20 mouse cellular contexts compared by ENCODE assay signal in the genomic region with DNA sequence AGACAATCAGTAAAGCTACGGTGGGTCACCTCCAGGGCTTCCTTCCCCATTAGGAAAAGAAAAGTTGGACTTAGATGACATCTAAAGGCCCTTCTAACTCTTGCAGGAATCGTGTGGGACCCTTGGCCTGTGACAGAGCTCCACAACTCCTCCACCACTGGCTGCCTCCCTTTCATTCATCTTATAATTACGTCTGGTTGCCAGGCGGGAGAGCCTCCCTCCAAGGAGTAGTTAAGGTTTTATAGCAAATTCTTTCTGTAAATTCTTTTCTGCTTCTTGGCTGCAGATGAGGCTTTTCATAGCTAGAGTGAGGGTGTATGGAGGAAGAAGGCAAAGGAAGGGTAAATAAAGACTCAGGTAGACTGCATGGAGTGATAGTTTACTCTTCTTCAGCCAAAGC.
A peak's percentile ranks its signal among the peaks of the same experiment; 100 is the strongest.
DNase-seq lines count a peak whose midpoint lies in the region; ATAC-seq and TF ChIP-seq lines count a peak whose summit lies in the region.
"Had no signal": no experiment of that assay in that cellular context is flagged by ENCODE, and none has a peak within 500 bp of the region (broad histone marks: within the 10 kb centered on the region; RNA-seq: fewer than 3 reads in every experiment).

No protein-coding gene starts in this region.

- H3K4me3 ChIP-seq in heart, embryonic 13.5 days: no peak overlapping the region
- H3K4me3 ChIP-seq in liver, postnatal 0 days (ENCODE audit: low read depth, low read length): no peak overlapping the region
- H3K4me3 ChIP-seq in limb, embryonic 10.5 days: no peak overlapping the region
- no peak overlapping the region for H3K4me3 ChIP-seq in myocyte
- H3K4me3 ChIP-seq: embryonic facial prominence, embryonic 13.5 days; forebrain, embryonic 10.5 days; layer of hippocampus, adult 2 months; midbrain, embryonic 13.5 days had no signal

- WGBS in heart, embryonic 13.5 days: 51% methylated on average over 4 of the region's 4 CpGs
- WGBS in liver, postnatal 0 days (ENCODE audit: insufficient replicate concordance): 60% methylated on average over 4 of the region's 4 CpGs
- 49% methylated on average over 4 of the region's 4 CpGs for WGBS in limb, embryonic 10.5 days

- no peak for ATAC-seq in heart, embryonic 13.5 days (ENCODE audit: extremely low read depth, insufficient number of reproducible peaks, low FRiP score, low TSS enrichment)
- ATAC-seq in liver, postnatal 0 days: no peak
- ATAC-seq: activated CD4-positive, CD25-positive, alpha-beta regulatory T cell, adult 4 months; midbrain, embryonic 13.5 days had no signal

- TF ChIP-seq POLR2A in myocyte (IDR thresholded peaks at IDR 0.05; ENCODE audit: insufficient read length, low read depth): no peak

- no peak overlapping the region for H3K4me2 ChIP-seq in heart, embryonic 13.5 days
- H3K4me2 ChIP-seq in liver, postnatal 0 days (ENCODE audit: low read depth, low read length): no peak overlapping the region
- peak overlapping the region; percentile 85 for H3K4me2 ChIP-seq in myocyte (ENCODE audit: low read depth)
- H3K4me2 ChIP-seq: embryonic facial prominence, embryonic 13.5 days; midbrain, embryonic 13.5 days had no signal

- H3K9ac ChIP-seq in heart, embryonic 13.5 days: no peak overlapping the region
- no peak overlapping the region for H3K9ac ChIP-seq in liver, postnatal 0 days (replicated peaks)
- H3K9ac ChIP-seq: embryonic facial prominence, embryonic 13.5 days; midbrain, embryonic 13.5 days had no signal

- no peak for DNase-seq in heart, postnatal 4 days
- DNase-seq in liver, postnatal 0 days: no peak
- DNase-seq in liver: no peak
- no peak for DNase-seq in limb, embryonic 10.5 days (ENCODE audit: low spot score)
- DNase-seq in layer of hippocampus, adult 11-12 months (ENCODE audit: low spot score): no peak
- DNase-seq: adrenal gland, postnatal 14 days; cerebellum, adult 8-10 months; gastrocnemius, postnatal 36 days; kidney, adult 8-10 months; left cerebral cortex, postnatal 4 days; lung, adult 2 months; retina, postnatal 1 day had no signal

- H3K27me3 ChIP-seq in heart, embryonic 13.5 days (replicated peaks): no peaks in the 10 kb centered on the region
- H3K27me3 ChIP-seq in liver, postnatal 0 days (ENCODE audit: insufficient read depth, low read length): no peaks in the 10 kb centered on the region
- no peaks in the 10 kb centered on the region for H3K27me3 ChIP-seq in limb, embryonic 10.5 days (ENCODE audit: low read depth, poor library complexity, severe bottlenecking)
- H3K27me3 ChIP-seq in myocyte (ENCODE audit: control insufficient read depth, insufficient read depth, insufficient read length): no peaks in the 10 kb centered on the region
- H3K27me3 ChIP-seq: embryonic facial prominence, embryonic 13.5 days; Patski had no signal

- TF ChIP-seq EP300 in liver, postnatal 0 days (IDR thresholded peaks at IDR 0.05; ENCODE audit: low read depth): no peak

- no peak overlapping the region for H3ac ChIP-seq in myocyte (ENCODE audit: control insufficient read depth, insufficient read length)

- H3K9me3 ChIP-seq in heart, embryonic 13.5 days: no peaks in the 10 kb centered on the region
- no peaks in the 10 kb centered on the region for H3K9me3 ChIP-seq in liver, postnatal 0 days (ENCODE audit: low read length)
- no peaks in the 10 kb centered on the region for H3K9me3 ChIP-seq in limb, embryonic 10.5 days (replicated peaks)
- H3K9me3 ChIP-seq: embryonic facial prominence, embryonic 13.5 days; forebrain, embryonic 10.5 days had no signal

- H3K36me3 ChIP-seq in heart, embryonic 13.5 days: peaks cover 6% of the 10 kb centered on the region
- H3K36me3 ChIP-seq in liver, postnatal 0 days (replicated peaks; ENCODE audit: insufficient read depth, low read length): no peaks in the 10 kb centered on the region; the same call in none of the 2 replicates
- no peaks in the 10 kb centered on the region for H3K36me3 ChIP-seq in limb, embryonic 10.5 days
- H3K36me3 ChIP-seq in myocyte (ENCODE audit: control insufficient read depth, insufficient read depth): no peaks in the 10 kb centered on the region
- H3K36me3 ChIP-seq: embryonic facial prominence, embryonic 13.5 days; forebrain, embryonic 10.5 days; midbrain, embryonic 13.5 days had no signal

- H3K27ac ChIP-seq in heart, embryonic 13.5 days (replicated peaks): peak overlapping the region; percentile 37
- H3K27ac ChIP-seq in liver, postnatal 0 days (ENCODE audit: low read depth): peak overlapping the region; percentile 3; the same call in 1 of the 2 replicates
- H3K27ac ChIP-seq in limb, embryonic 10.5 days: peak overlapping the region; percentile 63; the same call in 1 of the 2 replicates
- H3K27ac ChIP-seq: embryonic facial prominence, embryonic 13.5 days; forebrain, embryonic 10.5 days; layer of hippocampus, adult 2 months; midbrain, embryonic 13.5 days had no signal

- no peak for TF ChIP-seq CTCF in liver, postnatal 0 days (IDR thresholded peaks at IDR 0.05; ENCODE audit: low read depth)

- H3K4me1 ChIP-seq in heart, embryonic 13.5 days: peaks cover 100% of the 10 kb centered on the region
- peaks cover 59% of the 10 kb centered on the region for H3K4me1 ChIP-seq in liver, postnatal 0 days (ENCODE audit: insufficient read depth)
- peaks cover 97% of the 10 kb centered on the region for H3K4me1 ChIP-seq in limb, embryonic 10.5 days

- peaks cover 72% of the 10 kb centered on the region for H3K79me2 ChIP-seq in myocyte (ENCODE audit: control insufficient read depth, insufficient read depth)

TF ChIP-seq in myocyte, 11 proteins besides CTCF, POLR2A, EP300 and RAD21:
- TF ChIP-seq TCF3 (IDR thresholded peaks at IDR 0.05; ENCODE audit: insufficient read length, low read depth): no peak
- TF ChIP-seq CEBPB (IDR thresholded peaks at IDR 0.05; ENCODE audit: insufficient read depth, poor library complexity, severe bottlenecking): no peak
- no peak for TF ChIP-seq MAX (IDR thresholded peaks at IDR 0.05; ENCODE audit: low read depth)
- TF ChIP-seq REST (IDR thresholded peaks at IDR 0.05; ENCODE audit: insufficient read depth, insufficient read length): no peak
- no peak for TF ChIP-seq TCF12 (IDR thresholded peaks at IDR 0.05; ENCODE audit: insufficient read depth, poor library complexity, severe bottlenecking)
- TF ChIP-seq SRF (IDR thresholded peaks at IDR 0.05; ENCODE audit: control insufficient read depth, insufficient read length, low read depth): no peak
- no peak for TF ChIP-seq POLR2AphosphoS2 (IDR thresholded peaks at IDR 0.05; ENCODE audit: insufficient read length, low read depth)
- TF ChIP-seq MYOD1 (IDR thresholded peaks at IDR 0.05; ENCODE audit: control insufficient read depth in 1 of 3, insufficient read length in 2 of 3, low read depth in 2 of 3): no peak
- no peak for TF ChIP-seq MYOG (IDR thresholded peaks at IDR 0.05; ENCODE audit: control insufficient read depth in 1 of 3, insufficient read depth in 1 of 3, insufficient read length in 2 of 3, low read depth in 2 of 3)
- TF ChIP-seq E2F4 (IDR thresholded peaks at IDR 0.05; ENCODE audit: insufficient read depth): no peak
- TF ChIP-seq USF1 (IDR thresholded peaks at IDR 0.05; ENCODE audit: low read depth): no peak

Comparison
In these comparisons a context has a peak if more than half of its experiments do, and no peak if none do; other contexts are left out.
1. H3K27ac ChIP-seq: peak in every context shown above with its lines; median percentile 63 in limb, embryonic 10.5 days; 37 in heart, embryonic 13.5 days; 3 in liver, postnatal 0 days.